Mouse (Mus musculus): ENCODE data around the gene Ccl25. TPM values are rescaled to one million over a fixed set of nuclear protein-coding genes. Genes with fewer than 3 reads are reported as not detected.
A peak's percentile ranks its signal among the peaks of the same experiment; 100 is the strongest.

Gene Ccl25
- polyA plus RNA-seq, 1 experiment from 2014 or later, result 5.4 TPM

GRCm38 (mm10) chr8:4318124-4318523 lies 6.9 kb upstream of the Ccl25 start:
- Histone ChIP-seq H3K9me3 (replicated peaks) (no peaks in the 10 kb centered on the region), H3K27me3 (no peaks in the 10 kb centered on the region), H3K4me3 (replicated peaks) (no peak overlapping the region), H3K27ac (replicated peaks) (no peak overlapping the region), H3K4me2 (no peak overlapping the region), H3K36me3 (replicated peaks) (peaks cover 28% of the 10 kb centered on the region), H3K9ac (no peak overlapping the region), H3K4me1 (replicated peaks) (peaks cover 50% of the 10 kb centered on the region)
- ATAC-seq (ENCODE audit: insufficient read depth), result no peak
- WGBS (ENCODE audit: insufficient replicate concordance), result 80% methylated on average over 5 of the region's 5 CpGs

- Histone ChIP-seq H3K27ac (replicated peaks) (peak overlapping the region; percentile 20; the same call in 1 of the 2 replicates), H3K4me3 (replicated peaks) (no peak overlapping the region)
- WGBS (ENCODE audit: insufficient replicate concordance), result 17% methylated on average over 2 of the region's 2 CpGs
These were observed 6.0 kb upstream of the Ccl25 start for GRCm38 (mm10) chr8:4318796-4319572.

GRCm38 (mm10) chr8:4319573-4319872 lies 5.5 kb upstream of the Ccl25 start:
- H3K9me3 ChIP-seq (replicated peaks), result no peaks in the 10 kb centered on the region
- WGBS (ENCODE audit: insufficient replicate concordance), result 70% methylated on average over 11 of the region's 11 CpGs
- no peaks in the 10 kb centered on the region for H3K27me3 ChIP-seq
- H3K27ac ChIP-seq (replicated peaks), result no peak overlapping the region
- peaks cover 28% of the 10 kb centered on the region for H3K36me3 ChIP-seq (replicated peaks)
- H3K9ac ChIP-seq, result no peak overlapping the region
- no peak overlapping the region for H3K4me2 ChIP-seq
- peaks cover 59% of the 10 kb centered on the region for H3K4me1 ChIP-seq (replicated peaks)
- ATAC-seq (ENCODE audit: insufficient read depth), result no peak
- H3K4me3 ChIP-seq (replicated peaks), result no peak overlapping the region

More at GRCm38 (mm10) chr8:4318796-4319572, 6.0 kb upstream of the Ccl25 start:
- peaks cover 28% of the 10 kb centered on the region for H3K36me3 ChIP-seq (replicated peaks)
- peaks cover 58% of the 10 kb centered on the region for H3K4me1 ChIP-seq (replicated peaks)
- H3K9ac ChIP-seq, result no peak overlapping the region
- peak; percentile 45 for ATAC-seq (ENCODE audit: insufficient read depth)
- H3K4me2 ChIP-seq, result 0 out of 2 replicates have a peak overlapping the region, but pooled peaks have one; percentile 29
- H3K27me3 ChIP-seq, result no peaks in the 10 kb centered on the region
- H3K9me3 ChIP-seq (replicated peaks), result no peaks in the 10 kb centered on the region

DNA sequence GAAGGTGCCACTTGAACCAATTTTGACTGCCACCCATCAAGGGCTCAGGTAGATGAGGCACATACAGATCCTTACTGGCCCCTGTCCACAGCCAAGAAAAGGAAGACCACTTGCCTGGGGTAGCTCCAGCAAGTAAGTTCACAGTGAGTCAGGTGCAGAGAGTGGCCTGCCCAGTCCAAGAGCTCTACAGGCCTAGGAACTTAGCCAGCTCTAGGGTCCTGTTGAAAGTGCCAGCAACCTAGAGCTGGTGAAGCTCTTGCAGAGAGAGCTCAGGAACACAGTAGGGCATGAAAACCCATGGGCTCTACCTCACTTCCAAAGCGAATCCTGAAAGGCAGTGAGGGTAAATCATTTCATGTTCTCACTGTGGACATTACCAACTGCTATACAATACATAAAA lies 4.6 kb upstream of the Ccl25 start:
- 81% methylated on average over 1 of the region's 1 CpGs for WGBS (ENCODE audit: insufficient replicate concordance)
- H3K27ac ChIP-seq (replicated peaks), result no peak overlapping the region
- H3K9ac ChIP-seq, result no peak overlapping the region
- H3K4me1 ChIP-seq (replicated peaks), result peaks cover 62% of the 10 kb centered on the region
- H3K4me2 ChIP-seq, result no peak overlapping the region
- no peaks in the 10 kb centered on the region for H3K27me3 ChIP-seq
- H3K9me3 ChIP-seq (replicated peaks), result no peaks in the 10 kb centered on the region
- H3K36me3 ChIP-seq (replicated peaks), result peaks cover 28% of the 10 kb centered on the region
- ATAC-seq (ENCODE audit: insufficient read depth), result no peak
- H3K4me3 ChIP-seq (replicated peaks), result no peak overlapping the region

- 69% methylated on average over 2 of the region's 2 CpGs for WGBS (ENCODE audit: insufficient replicate concordance)
- Histone ChIP-seq H3K36me3 (replicated peaks) (peaks cover 28% of the 10 kb centered on the region), H3K27me3 (no peaks in the 10 kb centered on the region), H3K4me1 (replicated peaks) (peaks cover 65% of the 10 kb centered on the region), H3K4me2 (no peak overlapping the region), H3K9ac (no peak overlapping the region), H3K4me3 (replicated peaks) (no peak overlapping the region), H3K27ac (replicated peaks) (no peak overlapping the region), H3K9me3 (replicated peaks) (no peaks in the 10 kb centered on the region)
- no peak for ATAC-seq (ENCODE audit: insufficient read depth)
These were observed 4.0 kb upstream of the Ccl25 start for GRCm38 (mm10) chr8:4321031-4321430.

GRCm38 (mm10) chr8:4322470-4322869 lies 2.5 kb upstream of the Ccl25 start:
- Histone ChIP-seq H3K4me3 (replicated peaks) (peak overlapping the region; percentile 88), H3K4me2 (peak overlapping the region; percentile 74), H3K27me3 (no peaks in the 10 kb centered on the region), H3K4me1 (replicated peaks) (peaks cover 70% of the 10 kb centered on the region), H3K9ac (no peak overlapping the region), H3K9me3 (replicated peaks) (no peaks in the 10 kb centered on the region), H3K27ac (replicated peaks) (no peak overlapping the region), H3K36me3 (replicated peaks) (peaks cover 29% of the 10 kb centered on the region)
- 21% methylated on average over 2 of the region's 2 CpGs for WGBS (ENCODE audit: insufficient replicate concordance)
- ATAC-seq (ENCODE audit: insufficient read depth), result no peak

GRCm38 (mm10) chr8:4323917-4324316 lies 1.1 kb upstream of the Ccl25 start:
- Histone ChIP-seq H3K27me3 (no peaks in the 10 kb centered on the region), H3K36me3 (replicated peaks) (peaks cover 38% of the 10 kb centered on the region), H3K4me2 (peak overlapping the region; percentile 74), H3K4me1 (replicated peaks) (peaks cover 64% of the 10 kb centered on the region), H3K9me3 (replicated peaks) (no peaks in the 10 kb centered on the region), H3K4me3 (replicated peaks) (peak overlapping the region; percentile 88), H3K9ac (peak overlapping the region; percentile 94), H3K27ac (replicated peaks) (peak overlapping the region; percentile 91)
- no peak for ATAC-seq (ENCODE audit: insufficient read depth)
- WGBS (ENCODE audit: insufficient replicate concordance), result 3% methylated on average over 6 of the region's 6 CpGs

- under 1% methylated on average over 42 of the region's 42 CpGs for WGBS (ENCODE audit: insufficient replicate concordance)
- H3K36me3 ChIP-seq (replicated peaks), result peaks cover 44% of the 10 kb centered on the region
- peak overlapping the region; percentile 88 for H3K4me3 ChIP-seq (replicated peaks)
- H3K27ac ChIP-seq (replicated peaks), result peak overlapping the region; percentile 91
- peak; percentile 67 for ATAC-seq (ENCODE audit: insufficient read depth)
- peaks cover 59% of the 10 kb centered on the region for H3K4me1 ChIP-seq (replicated peaks)
- H3K4me2 ChIP-seq, result peak overlapping the region; percentile 74
- H3K9me3 ChIP-seq (replicated peaks), result no peaks in the 10 kb centered on the region
- H3K9ac ChIP-seq, result peak overlapping the region; percentile 94
- H3K27me3 ChIP-seq, result no peaks in the 10 kb centered on the region
These were observed 485 bp upstream of the Ccl25 start for GRCm38 (mm10) chr8:4324525-4324924.

GRCm38 (mm10) chr8:4325751-4326036 lies 684 bp downstream of the Ccl25 start:
- peaks cover 47% of the 10 kb centered on the region for H3K36me3 ChIP-seq (replicated peaks)
- WGBS (ENCODE audit: insufficient replicate concordance), result 19% methylated on average over 7 of the region's 7 CpGs
- H3K4me1 ChIP-seq (replicated peaks), result peaks cover 53% of the 10 kb centered on the region
- H3K27me3 ChIP-seq, result no peaks in the 10 kb centered on the region
- H3K9me3 ChIP-seq (replicated peaks), result no peaks in the 10 kb centered on the region
- ATAC-seq (ENCODE audit: insufficient read depth), result no peak
- peak overlapping the region; percentile 78 for H3K4me2 ChIP-seq
- peak overlapping the region; percentile 88 for H3K4me3 ChIP-seq (replicated peaks)
- peak overlapping the region; percentile 94 for H3K9ac ChIP-seq
- peak overlapping the region; percentile 93 for H3K27ac ChIP-seq (replicated peaks)

GRCm38 (mm10) chr8:4329000-4329399 lies 4.0 kb downstream of the Ccl25 start:
- Histone ChIP-seq H3K27me3 (no peaks in the 10 kb centered on the region), H3K4me3 (replicated peaks) (no peak overlapping the region), H3K4me1 (replicated peaks) (peaks cover 21% of the 10 kb centered on the region), H3K9me3 (replicated peaks) (no peaks in the 10 kb centered on the region), H3K9ac (no peak overlapping the region), H3K36me3 (replicated peaks) (peaks cover 56% of the 10 kb centered on the region), H3K4me2 (no peak overlapping the region), H3K27ac (replicated peaks) (no peak overlapping the region)
- 77% methylated on average over 5 of the region's 5 CpGs for WGBS (ENCODE audit: insufficient replicate concordance)
- no peak for ATAC-seq (ENCODE audit: insufficient read depth)

DNA sequence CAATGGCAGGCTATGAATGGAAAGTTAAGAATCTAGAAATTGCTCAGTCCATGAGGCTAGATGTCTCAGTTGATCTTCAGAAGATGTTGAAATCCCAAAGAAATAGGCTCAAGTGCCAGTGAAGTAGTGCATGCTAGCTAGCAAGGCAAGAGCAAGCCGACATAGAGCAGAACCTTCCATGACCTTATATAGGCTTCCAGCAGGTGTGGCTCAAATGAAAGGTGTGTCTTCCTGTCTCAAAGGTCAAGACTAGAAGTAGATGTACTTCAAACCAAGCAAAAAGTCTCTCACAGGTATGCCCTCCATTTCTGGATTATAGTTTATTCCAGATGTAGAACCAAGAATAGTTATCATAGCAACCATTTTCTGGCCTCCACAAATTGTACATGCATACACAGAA lies 9.0 kb downstream of the Ccl25 start:
- Histone ChIP-seq H3K4me1 (replicated peaks) (peaks cover 6% of the 10 kb centered on the region; the same call in 1 of the 2 replicates), H3K36me3 (replicated peaks) (peaks cover 83% of the 10 kb centered on the region)
- ATAC-seq (ENCODE audit: insufficient read depth), result no peak

DNA sequence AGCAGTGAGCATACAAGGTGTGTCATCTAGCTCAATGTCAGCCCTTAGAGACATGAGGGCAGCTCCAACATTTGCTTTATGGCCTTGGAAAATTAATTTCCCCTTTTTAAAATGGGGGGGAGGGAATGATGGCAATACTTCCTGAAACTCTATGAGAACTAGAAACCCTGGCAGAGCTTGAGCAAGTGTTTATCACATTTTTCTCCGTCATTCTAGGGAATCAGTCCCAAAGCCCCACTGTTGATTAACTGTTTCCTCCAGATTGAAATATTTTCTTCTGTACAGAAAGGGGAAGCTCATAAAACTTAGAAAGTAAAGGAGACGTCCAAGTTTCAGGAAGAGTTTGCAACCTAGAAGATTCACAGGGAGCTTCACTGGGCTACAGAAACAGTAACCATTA lies 10.7 kb downstream of the Ccl25 start:
- 56% methylated on average over 2 of the region's 2 CpGs for WGBS (ENCODE audit: insufficient replicate concordance)
- H3K9me3 ChIP-seq (replicated peaks), result no peaks in the 10 kb centered on the region
- no peaks in the 10 kb centered on the region for H3K4me1 ChIP-seq (replicated peaks)
- H3K36me3 ChIP-seq (replicated peaks), result peaks cover 67% of the 10 kb centered on the region
- no peak overlapping the region for H3K9ac ChIP-seq
- ATAC-seq (ENCODE audit: insufficient read depth), result no peak
- H3K4me3 ChIP-seq (replicated peaks), result no peak overlapping the region
- no peak overlapping the region for H3K27ac ChIP-seq (replicated peaks)
- no peaks in the 10 kb centered on the region for H3K27me3 ChIP-seq
- no peak overlapping the region for H3K4me2 ChIP-seq

More for the DNA sequence above, 9.0 kb downstream of the Ccl25 start:
- Histone ChIP-seq H3K27ac (replicated peaks) (no peak overlapping the region), H3K9me3 (replicated peaks) (no peaks in the 10 kb centered on the region), H3K27me3 (no peaks in the 10 kb centered on the region), H3K4me3 (replicated peaks) (no peak overlapping the region), H3K9ac (no peak overlapping the region), H3K4me2 (no peak overlapping the region)
- WGBS (ENCODE audit: insufficient replicate concordance), result 72% methylated on average over 1 of the region's 1 CpGs

Measured in liver, embryonic 15.5 days (tissue).